Mouse (Mus musculus) layer of hippocampus, adult 6 months (tissue): ENCODE measurements around the gene Kbtbd8. TPM values are rescaled to one million over a fixed set of nuclear protein-coding genes. Genes with fewer than 3 reads are reported as not detected.

Experiments
- long read RNA-seq, 2 experiments: library from polyadenylated mRNA; unstranded; transcript quantifications; one replicate each; pipeline ENCODE4 v2.0.0; 2019 to 2020
- polyA plus RNA-seq: library from polyadenylated mRNA; unstranded; fragments of <200 nt; fragmentation: Nextera tagmentation; gene quantifications from 2 replicates; pipeline ENCODE4 v1.2.3, GENCODE M21; 2021

Kbtbd8 gene
- 1.1 and 1.5 TPM in 2 replicates for polyA plus RNA-seq
- long read RNA-seq, experiment 1, full-length matches to known transcripts: 1 of 4 reads
- long read RNA-seq, experiment 1, partial matches to known transcripts: 0 of 4 reads
- long read RNA-seq, experiment 1, other reads (novel, unspliced or antisense): 3 of 4 reads
- long read RNA-seq, experiment 2, full-length matches to known transcripts: 9 of 10 reads
- long read RNA-seq, experiment 2, partial matches to known transcripts: 0 of 10 reads
- long read RNA-seq, experiment 2, other reads (novel, unspliced or antisense): 1 of 10 reads

DNA sequence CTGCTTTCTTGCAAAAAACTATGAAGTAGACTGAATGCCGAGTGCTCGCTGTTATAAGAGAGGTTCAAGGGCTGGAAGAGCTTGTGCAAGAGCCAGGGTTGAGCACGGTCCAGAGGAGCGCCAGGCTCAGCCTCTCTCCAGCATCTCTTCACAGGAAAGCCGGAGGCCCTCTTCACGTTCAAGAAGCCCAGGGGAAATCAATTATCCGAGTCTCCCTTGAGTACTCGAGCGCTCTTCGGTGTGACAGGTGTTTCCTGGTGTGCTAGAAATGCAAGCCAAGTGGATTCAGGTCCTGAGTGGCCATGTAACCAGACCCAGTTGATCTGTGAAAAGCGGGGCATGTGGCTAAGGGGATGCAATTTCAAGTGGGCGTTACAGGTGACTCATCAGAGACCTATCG lies at the start of gene Kbtbd8:
Gene Kbtbd8, plus strand, starts transcription at position 295 of the 400 bp plus-strand sequence.

Other genes starting within 250 kb of the Kbtbd8 start
- gene Gm10234, start 204.9 kb downstream of the Kbtbd8 start, polyA plus RNA-seq: not detected in 2 replicates